Mouse (Mus musculus) urinary bladder, adult 2 months (tissue): Measurements from ENCODE around the gene Tsen15. TPM values are rescaled to one million over a fixed set of nuclear protein-coding genes. Genes with fewer than 3 reads are reported as not detected.
"Not testable (repeated sequence)": the region's sequence is repeated elsewhere in the genome, so short reads cannot be mapped to it uniquely, and the experiment has no call there.

Experiments used
- DNase-seq: peaks from one replicate; pipeline ENCODE4 v3.0.0; 2022; ENCODE audit warnings: low spot score
- polyA plus RNA-seq: library from polyadenylated mRNA; depleted of rRNA; stranded (reverse); fragments of >200 nt; gene quantifications from 2 replicates; pipeline ENCODE4 v1.2.3, GENCODE M21; 2012; rRNA removed

The Tsen15 gene
- polyA plus RNA-seq, 1 experiment, result 30.1 TPM

DNA sequence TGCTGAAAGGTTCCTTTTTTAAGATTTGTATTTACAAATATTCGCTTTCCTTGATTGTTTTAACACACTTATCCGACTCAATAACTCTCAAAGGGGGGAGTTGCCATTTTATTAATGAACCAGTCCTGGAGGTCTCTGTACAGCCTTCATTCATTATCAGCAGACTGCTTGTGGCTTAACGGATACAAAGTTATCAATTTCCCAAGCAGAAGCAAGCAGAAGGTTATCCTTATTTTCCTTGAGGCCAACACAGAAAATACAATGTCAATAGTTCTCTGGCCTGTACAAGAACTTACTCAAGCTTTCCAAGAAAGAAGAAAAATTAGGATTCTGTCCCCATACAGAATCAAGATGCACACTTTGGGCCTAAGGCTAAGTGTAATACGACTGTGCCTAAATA lies 795 bp downstream of the Tsen15 start:
- not testable (repeated sequence) for DNase-seq

GRCm38 (mm10) chr1:152384589-152384988 lies 1.9 kb downstream of the Tsen15 start:
- DNase-seq, result no peak

- no peak for DNase-seq
These were observed 8.2 kb downstream of the Tsen15 start for GRCm38 (mm10) chr1:152378311-152378710.

GRCm38 (mm10) chr1:152369139-152369538 lies 17.3 kb downstream of the Tsen15 start:
- DNase-seq, result no peak

DNA sequence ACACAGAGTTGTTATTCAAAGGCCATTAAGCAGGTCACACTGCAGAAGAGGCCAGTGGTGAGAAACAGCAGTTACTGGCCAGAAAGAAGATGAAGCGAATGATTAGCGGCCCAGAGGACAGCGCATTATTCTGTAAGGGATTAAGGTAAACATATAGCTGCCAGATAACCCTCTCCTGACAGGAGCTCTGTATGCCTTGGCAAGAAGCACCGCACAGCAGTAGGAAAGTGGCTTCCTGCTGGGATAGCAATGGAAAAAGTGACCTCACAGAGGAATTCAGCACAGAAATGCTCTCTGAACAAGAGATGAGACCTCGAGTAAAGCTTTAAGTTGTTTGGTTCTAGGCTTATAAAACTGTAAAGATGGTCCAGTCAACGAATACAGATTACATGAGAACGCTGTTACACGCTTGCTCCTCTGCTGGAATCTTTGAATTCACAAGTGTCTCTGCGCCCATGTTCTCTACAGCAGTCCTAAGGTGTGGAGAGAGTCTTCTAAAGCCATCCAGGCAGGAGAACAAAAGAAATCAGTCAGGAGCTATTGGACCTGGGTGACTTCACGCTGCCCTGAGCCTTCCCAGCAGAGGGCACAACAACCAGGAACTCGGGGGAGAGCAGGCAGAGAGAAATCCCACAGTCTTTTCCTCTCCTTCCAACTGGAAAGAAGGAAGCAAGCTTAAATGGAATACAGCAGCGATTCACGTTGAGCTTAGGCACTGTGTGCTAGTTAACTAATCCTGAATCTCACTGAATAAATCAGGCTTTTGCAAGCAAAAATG lies 18.0 kb downstream of the Tsen15 start:
- DNase-seq, result no peak

DNA sequence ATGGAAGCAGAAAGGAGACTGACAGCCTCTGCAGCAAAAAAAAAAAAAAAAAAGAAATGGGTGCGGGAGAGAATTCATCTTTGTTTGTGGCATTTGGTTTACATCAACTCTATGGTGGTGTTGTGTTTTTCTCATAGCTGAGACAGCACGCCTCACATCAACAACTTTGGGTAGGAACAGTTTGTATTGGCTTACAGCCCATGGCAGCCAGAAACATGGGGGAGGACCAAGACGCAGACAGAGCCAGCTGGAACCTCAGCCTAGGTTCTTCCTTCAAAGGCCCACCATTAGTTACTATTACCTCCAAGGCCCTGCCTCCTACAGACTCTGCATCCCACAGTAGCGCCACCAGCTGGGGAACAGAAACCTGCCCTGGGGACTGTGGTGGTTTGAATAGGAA lies 29.8 kb downstream of the Tsen15 start:
- DNase-seq, result no peak

GRCm38 (mm10) chr1:152347946-152348345 lies 38.5 kb downstream of the Tsen15 start:
- DNase-seq, result no peak

- no peak for DNase-seq
These were observed 62.5 kb downstream of the Tsen15 start for GRCm38 (mm10) chr1:152324024-152324423.

Other genes with a start within 250 kb of the Tsen15 start
- 1.5 TPM in 2 replicates for gene Colgalt2, start 13.1 kb upstream of the Tsen15 start, polyA plus RNA-seq